Mouse (Mus musculus) bone marrow, adult 2 months (tissue): ENCODE measurements at regions not wholly inside any gene's neighbourhood (a gene's known extent, or its start where the extent isn't known, plus 50 kb on each side); places are given as distances from the start of the nearest gene placed in this dataset.

ENCODE experiments used
- CTCF ChIP-seq: fragments of 200-500 bp; IDR thresholded peaks from 2 replicates; pipeline ENCODE4 v1.5.1; 2011; ENCODE audit warnings: low read length, control low read depth; ENCODE audit not compliant: control insufficient read depth, insufficient read depth
- POLR2A ChIP-seq: fragments of 200-500 bp; IDR thresholded peaks from 2 replicates; pipeline ENCODE4 v1.6.1; 2011; ENCODE audit warnings: low read depth, mild to moderate bottlenecking, control low read depth, low read length, borderline replicate concordance; ENCODE audit not compliant: control insufficient read depth

GRCm38 (mm10) chr5:90700178-90700577, 59.0 kb upstream of the Cxcl5 start:
- no peak for TF ChIP-seq POLR2A
- TF ChIP-seq CTCF, result no peak
